ENCODE assay signal across 8 mouse cellular contexts in genomic region chr5:34369341-34370021, GRCm38 (mm10). TPM values are rescaled to one million over a fixed set of nuclear protein-coding genes. Genes with fewer than 3 reads are reported as not detected.
DNase-seq lines count a peak whose midpoint lies in the region; ATAC-seq lines count a peak whose summit lies in the region.

Gene Fam193a, plus strand, starts transcription at chr5:34369933.

- DNase-seq in MEL-GATA-1-ER (ENCODE audit: extremely low read depth, low read depth): peak; percentile 80
- peak; percentile 96 for DNase-seq in cerebellum, adult 8-10 months
- peak; percentile 95 for DNase-seq in forelimb bud, embryonic 11.5 days (ENCODE audit: low read depth, low spot score)
- DNase-seq in layer of hippocampus, adult 9-10 months (ENCODE audit: low spot score): peak; percentile 91
- peak; percentile 86 for DNase-seq in ovary, postnatal 10 days (ENCODE audit: low spot score)
- peak; percentile 97 to 98 for DNase-seq in thymus, postnatal 10 days (ENCODE audit: low spot score in 2 of 2)

- H3K4me3 ChIP-seq in lung, embryonic 16.5 days (ENCODE audit: low read length): peak within 1 kb of the TSS; percentile 90

- 0% methylated on average over 50 of the region's 64 CpGs for whole genome bisulfite sequencing in lung, embryonic 16.5 days

- no peaks in the 10 kb centered on the region for H3K9me3 ChIP-seq in lung, embryonic 16.5 days (ENCODE audit: control insufficient read depth, low read length)

- H3K4me1 ChIP-seq in lung, embryonic 16.5 days (replicated peaks; ENCODE audit: control insufficient read depth, insufficient read depth, low read length): peaks cover 18% of the 10 kb centered on the region

- H3K27me3 ChIP-seq in lung, embryonic 16.5 days (ENCODE audit: control insufficient read depth, insufficient read depth, low read depth, low read length): no peaks in the 10 kb centered on the region

- peak within 1 kb of the TSS; percentile 61 for H3K4me2 ChIP-seq in lung, embryonic 16.5 days (ENCODE audit: low read depth, low read length)

- peak within 1 kb of the TSS; percentile 95 for H3K9ac ChIP-seq in lung, embryonic 16.5 days (ENCODE audit: low read length)

- peaks cover 4% of the 10 kb centered on the region for H3K36me3 ChIP-seq in lung, embryonic 16.5 days (ENCODE audit: control insufficient read depth, insufficient read depth, low read length)

- H3K27ac ChIP-seq in lung, embryonic 16.5 days (ENCODE audit: low read length): peak within 1 kb of the TSS; percentile 66

- ATAC-seq in hematopoietic stem cell, adult 5-6 weeks (replicated peaks in 1 of 2; ENCODE audit: insufficient read depth in 1 of 2, low FRiP score in 2 of 2, low TSS enrichment in 1 of 2, low read depth in 1 of 2, poor library complexity in 2 of 2, severe bottlenecking in 2 of 2): peak; percentile 97 to 98
- peak; percentile 100 for ATAC-seq in lung, embryonic 16.5 days (ENCODE audit: low read depth)

RNA-seq across cellular contexts. Expression of gene Fam193a, which starts in this region (rescaled TPM):
- total RNA-seq in hematopoietic stem cell, adult 5-6 weeks (2017): 41.8 and 46.6 TPM in 2 replicates
- polyA plus RNA-seq in lung, embryonic 16.5 days (2015; fragmentation: Nextera tagmentation; extraction: Ambion mirVana): 10.3 and 12.7 TPM in 2 replicates

Comparison
In these comparisons a context has a peak if more than half of its experiments do, and no peak if none do; other contexts are left out.
1. Peak in every context shown above with its lines: DNase-seq, ATAC-seq, H3K4me3 ChIP-seq and H3K27ac ChIP-seq.